Mouse (Mus musculus) G1E (cell line): ENCODE data around the gene Myh13.

Source experiments
- CTCF ChIP-seq: IDR thresholded peaks from 2 replicates; pipeline ENCODE4 v1.5.1; 2012; ENCODE audit warnings: low read depth, low read length, inconsistent platforms, mixed read lengths
- GATA1 ChIP-seq: IDR thresholded peaks from 2 replicates; pipeline ENCODE4 v1.6.1; 2012; ENCODE audit warnings: borderline replicate concordance, low read length, inconsistent platforms, mixed read lengths
- TAL1 ChIP-seq: conservative IDR thresholded peaks from 2 replicates; pipeline ENCODE4 v1.6.1; 2012; ENCODE audit warnings: low read depth, low read length, inconsistent platforms, mixed read lengths

DNA sequence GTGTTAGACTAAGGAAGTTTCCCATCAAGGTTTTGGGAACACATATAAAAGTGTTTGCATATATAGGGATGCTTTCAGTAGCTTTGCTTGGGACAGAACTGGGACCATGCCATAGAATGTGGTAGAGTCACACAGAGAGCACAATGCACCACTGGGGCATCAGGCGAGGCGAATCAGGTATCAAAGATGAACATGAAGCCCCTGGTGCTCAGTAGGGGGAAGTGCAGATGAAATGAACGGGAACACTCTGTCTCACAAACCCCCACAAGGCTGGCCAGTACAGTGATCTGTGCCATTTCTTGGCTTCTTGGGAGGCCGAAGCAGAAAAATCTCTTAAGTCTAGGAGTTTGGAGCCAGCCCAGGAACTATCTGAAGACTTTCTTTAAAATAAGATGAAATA, 31.6 kb downstream of the Myh13 start:
- TF ChIP-seq CTCF (no peak), TAL1 (no peak), GATA1 (no peak)
